Mouse (Mus musculus): ENCODE data around the gene Hspb7.

DNA sequence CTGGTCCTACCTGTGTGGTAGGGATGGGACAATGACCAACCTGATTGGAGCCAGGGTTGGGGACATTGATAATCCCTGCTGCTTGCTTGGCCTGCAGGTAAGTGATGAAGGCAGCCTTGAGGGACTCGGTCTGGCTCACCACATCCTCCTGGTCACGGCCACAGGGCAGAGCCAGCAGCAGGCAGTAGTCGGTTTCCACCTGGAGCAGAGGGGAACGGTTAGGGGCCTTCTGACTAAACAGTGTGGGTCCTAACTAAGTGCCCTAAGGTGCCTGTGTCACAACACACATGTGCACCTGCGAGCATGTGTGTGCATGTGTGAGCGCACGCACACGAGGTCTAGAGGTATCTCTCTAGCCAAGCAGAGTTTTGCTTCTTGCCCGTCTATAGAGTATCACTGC, 48.8 kb downstream of the Hspb7 start:
- TF ChIP-seq CTCF (IDR thresholded peaks at IDR 0.05; ENCODE audit: low read depth) (no peak), EP300 (IDR thresholded peaks at IDR 0.05; ENCODE audit: low read depth) (no peak)

Measured in liver, embryonic 14.5 days (tissue).